Mouse (Mus musculus) hindbrain, embryonic 10.5 days (tissue): Measurements from ENCODE around the gene Lcp1. TPM values are rescaled to one million over a fixed set of nuclear protein-coding genes. Genes with fewer than 3 reads are reported as not detected.

Source experiments
- DNase-seq: peaks from one replicate; pipeline ENCODE4 v3.0.0-alpha.2; 2017; ENCODE audit warnings: low spot score
- H3K27ac ChIP-seq: fragments of 300-500 bp; sonication (generic); 2 replicates; pipeline ENCODE4 v1.5.1; 2016; ENCODE audit warnings: mild to moderate bottlenecking, moderate library complexity
- H3K27me3 ChIP-seq: fragments of 300-500 bp; sonication (generic); 2 replicates; pipeline ENCODE4 v1.6.1; 2016; ENCODE audit warnings: mild to moderate bottlenecking; ENCODE audit not compliant: poor library complexity, insufficient read depth, severe bottlenecking
- H3K36me3 ChIP-seq: fragments of 300-500 bp; sonication (generic); 2 replicates; pipeline ENCODE4 v1.6.1; 2016; ENCODE audit warnings: mild to moderate bottlenecking, moderate library complexity
- H3K4me1 ChIP-seq: fragments of 300-500 bp; sonication (generic); replicated peaks from 2 replicates; pipeline ENCODE4 v1.6.1; 2016; ENCODE audit warnings: mild to moderate bottlenecking
- H3K4me3 ChIP-seq: fragments of 300-500 bp; sonication (generic); 2 replicates; pipeline ENCODE4 v1.5.1; 2016; ENCODE audit warnings: mild to moderate bottlenecking, moderate library complexity
- H3K9me3 ChIP-seq: fragments of 300-500 bp; sonication (generic); 2 replicates; pipeline ENCODE4 v1.6.1; 2016; ENCODE audit warnings: mild to moderate bottlenecking, moderate library complexity
- WGBS: fragments of 180-500 bp; shearing (Covaris S2); methylation state at CpG from one replicate; pipeline ENCODE4 v1.1.7; 2016; 5-methylcytosine and 5-hydroxymethylcytosine counted together
- polyA plus RNA-seq: library from polyadenylated mRNA; unstranded; fragments of >200 nt; fragmentation: Nextera tagmentation; extraction: Ambion mirVana; gene quantifications from 2 replicates; pipeline ENCODE4 v1.2.1, GENCODE M21; 2016

Gene Lcp1
- polyA plus RNA-seq, 1 experiment from 2014 or later: 26.6 TPM

DNA sequence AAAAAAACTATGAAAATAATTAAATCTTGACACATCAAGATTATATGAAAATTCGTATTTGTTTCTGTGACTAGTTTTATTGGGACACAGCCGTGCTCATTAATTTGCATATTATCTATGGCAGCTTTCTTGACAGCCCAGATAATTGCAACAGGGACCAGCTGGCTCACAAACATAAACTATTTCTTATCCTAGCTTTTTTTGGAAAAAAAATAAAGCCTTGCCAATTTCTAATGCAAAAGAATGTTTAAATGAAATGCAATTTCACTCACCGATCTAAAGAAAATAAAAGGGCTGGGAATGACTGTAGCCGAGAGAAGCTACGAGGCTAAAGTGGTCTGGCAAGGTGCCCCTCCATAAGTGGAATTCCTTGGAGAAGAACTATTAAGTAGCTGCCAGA is 149.5 kb downstream of the Lcp1 start:
- H3K27ac ChIP-seq: no peak overlapping the region
- H3K27me3 ChIP-seq: no peaks in the 10 kb centered on the region
- no peaks in the 10 kb centered on the region for H3K9me3 ChIP-seq
- H3K4me3 ChIP-seq: no peak overlapping the region
- 83% methylated on average over 5 of the region's 5 CpGs for WGBS
- H3K4me1 ChIP-seq: peaks cover 13% of the 10 kb centered on the region
- H3K36me3 ChIP-seq: no peaks in the 10 kb centered on the region
- DNase-seq: no peak

Other genes starting within 250 kb of the Lcp1 start
- 6.8 and 8.2 TPM in 2 replicates for gene Lrch1, start 183.2 kb upstream of the Lcp1 start, polyA plus RNA-seq
- 0.13 and 0.29 TPM in 2 replicates for gene Rubcnl, start 115.1 kb upstream of the Lcp1 start, polyA plus RNA-seq
- gene Lrrc63, start 220 bp upstream of the Lcp1 start, polyA plus RNA-seq: 0.12 and 0.13 TPM in 2 replicates
- not detected in 2 replicates for gene Cpb2, start 111.2 kb downstream of the Lcp1 start, polyA plus RNA-seq
- gene Zc3h13, start 153.3 kb downstream of the Lcp1 start, polyA plus RNA-seq: 32.2 and 36.0 TPM in 2 replicates